Mouse (Mus musculus) v-Abl transformed pro-B cells (cell line): ENCODE measurements around the gene Prox2.

Source experiments
- in situ Hi-C, 2 experiments: fragments of 400-800 bp; cut with MboI; formaldehyde crosslinking; loops; one replicate each; pipeline ENCODE4 v1.15.1; 2025; ENCODE audit not compliant: unreplicated experiment in 2 of 2

Gene Prox2

GRCm38 (mm10) chr12:85110698-85111592 lies at the start of gene Prox2, which contains the start of gene Dlst:
Prox2 (minus strand) TSS chr12:85110759.
Dlst (plus strand) TSS chr12:85110833.
- in situ Hi-C loops, result loop anchor here in 1 of 2 experiments (25.0 kb wide), 1 partner anchor 376 kb away; no protein-coding TSS in a partner anchor

- in situ Hi-C loops, result no loop called here
Measured at GRCm38 (mm10) chr12:85159592-85159991, 49.0 kb upstream of the Prox2 start.

GRCm38 (mm10) chr12:85158801-85159200 lies 48.2 kb upstream of the Prox2 start:
- in situ Hi-C loops, result no loop called here

GRCm38 (mm10) chr12:85157797-85158460 lies 47.4 kb upstream of the Prox2 start:
- in situ Hi-C loops, result no loop called here

DNA sequence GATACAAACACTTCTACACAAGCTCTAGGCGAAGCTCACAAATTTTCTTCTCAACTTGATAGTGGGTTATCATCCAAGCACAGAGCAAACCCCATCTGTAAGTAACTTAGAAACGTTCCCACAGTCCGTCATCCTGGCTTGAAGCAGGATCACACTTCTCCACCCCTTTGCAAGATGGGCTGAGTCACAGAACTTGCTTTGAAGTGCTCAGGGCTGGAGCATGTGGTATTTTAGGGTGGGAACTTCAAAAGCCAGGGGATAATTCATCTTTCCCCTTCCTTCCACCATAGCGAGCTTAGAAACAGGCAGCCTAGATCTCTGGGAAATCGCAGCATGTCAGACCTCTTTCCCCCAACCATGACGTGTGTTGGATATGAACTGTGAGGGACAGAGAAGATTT lies 45.8 kb upstream of the Prox2 start:
- in situ Hi-C loops, result no loop called here

DNA sequence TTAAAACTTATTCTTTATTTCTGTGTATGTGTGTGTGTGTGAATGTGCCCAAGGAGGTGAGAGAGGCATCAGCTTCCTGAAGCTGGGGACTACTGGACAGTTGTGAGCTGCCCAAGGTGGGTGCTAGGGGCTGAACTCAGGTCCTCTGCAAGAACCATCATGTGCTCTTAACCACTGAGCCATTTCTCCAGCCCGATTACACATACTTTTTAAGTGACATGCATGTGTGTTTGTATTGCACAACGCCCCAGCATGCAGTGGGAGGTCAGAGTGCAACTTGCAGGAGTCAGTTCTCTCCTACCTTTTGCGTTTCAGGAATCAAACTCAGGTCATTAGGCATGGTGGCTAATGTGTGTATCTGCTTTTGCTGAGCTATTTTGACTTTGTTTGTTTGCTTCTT lies 42.5 kb upstream of the Prox2 start:
- in situ Hi-C loops, result no loop called here

GRCm38 (mm10) chr12:85151002-85151774 lies 40.6 kb upstream of the Prox2 start, which contains the start of gene Rps6kl1:
Rps6kl1 (minus strand) TSS chr12:85151264.
- in situ Hi-C loops, result no loop called here

DNA sequence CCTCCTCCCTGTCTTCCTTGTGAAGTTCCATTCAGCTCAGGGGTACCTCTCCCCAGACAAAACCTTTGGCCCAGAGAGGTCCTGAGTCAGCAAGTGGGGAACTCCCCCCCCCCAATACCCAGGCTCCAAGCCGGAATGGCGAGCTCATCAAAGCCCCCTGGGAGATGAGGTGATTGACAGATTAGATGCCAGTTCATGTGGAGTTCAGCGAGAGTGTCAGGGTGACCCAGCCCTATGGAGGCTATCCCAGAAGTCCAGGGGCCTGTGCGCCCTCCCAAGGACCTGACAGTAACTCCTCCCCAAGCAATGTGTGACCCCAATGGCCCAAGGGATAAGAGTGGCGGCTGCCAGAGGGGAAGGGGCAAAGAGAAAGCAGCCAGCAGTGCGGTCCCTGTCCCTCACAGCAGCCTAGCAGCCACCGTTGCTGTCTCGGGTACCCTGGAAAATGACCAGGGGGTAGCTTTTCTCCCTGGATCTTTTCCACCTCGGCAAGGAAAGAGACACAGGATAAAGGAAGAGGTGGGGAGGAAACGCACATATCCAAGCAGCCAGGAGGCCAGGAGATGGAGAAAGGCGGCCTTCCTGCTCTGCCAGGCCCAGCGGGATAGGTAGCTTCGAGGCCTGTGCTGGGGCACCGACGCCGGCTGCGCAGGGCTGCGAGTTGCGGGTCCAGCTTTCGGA lies 39.9 kb upstream of the Prox2 start:
- in situ Hi-C loops, result no loop called here

- in situ Hi-C loops, result loop anchor here in 1 of 2 experiments (10.0 to 25.0 kb wide), 2 partner anchors 158 to 340 kb away; no protein-coding TSS in a partner anchor
Measured at GRCm38 (mm10) chr12:85146881-85147280, 36.3 kb upstream of the Prox2 start.

DNA sequence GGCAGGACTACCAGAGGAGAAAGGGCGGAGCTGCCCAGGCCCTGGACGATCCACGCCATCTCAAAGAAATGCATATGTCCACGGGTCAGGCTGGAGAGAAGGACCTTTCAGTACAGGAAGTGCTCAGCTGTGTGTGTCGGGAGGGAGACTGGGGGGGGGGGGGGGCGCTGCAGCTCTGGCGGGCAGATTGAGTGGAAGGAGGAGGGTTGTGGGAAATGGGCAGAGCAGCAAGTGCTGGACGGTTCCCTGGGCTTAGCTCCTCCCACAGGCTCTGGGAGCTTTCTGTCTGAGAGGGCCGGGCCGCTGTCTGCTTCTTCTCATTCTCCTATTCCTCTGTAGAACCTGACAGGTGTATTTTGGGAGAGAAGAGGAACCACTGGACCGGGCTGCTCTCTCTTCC lies 35.8 kb upstream of the Prox2 start:
- in situ Hi-C loops, result loop anchor here in 1 of 2 experiments (10.0 to 25.0 kb wide), 2 partner anchors 158 to 341 kb away; no protein-coding TSS in a partner anchor

- in situ Hi-C loops, result loop anchor here in 1 of 2 experiments (10.0 to 25.0 kb wide), 2 partner anchors 159 to 342 kb away; no protein-coding TSS in a partner anchor
Measured at GRCm38 (mm10) chr12:85145630-85146029, 35.1 kb upstream of the Prox2 start.

- in situ Hi-C loops, result loop anchor here in 1 of 2 experiments (10.0 to 25.0 kb wide), 2 partner anchors 160 to 342 kb away; no protein-coding TSS in a partner anchor
Measured at GRCm38 (mm10) chr12:85144821-85145220, 34.3 kb upstream of the Prox2 start.

GRCm38 (mm10) chr12:85144276-85144675 lies 33.7 kb upstream of the Prox2 start:
- in situ Hi-C loops, result loop anchor here in 1 of 2 experiments (10.0 to 25.0 kb wide), 2 partner anchors 161 to 343 kb away; no protein-coding TSS in a partner anchor

- in situ Hi-C loops, result loop anchor here in 1 of 2 experiments (10.0 to 25.0 kb wide), 2 partner anchors 162 to 344 kb away; no protein-coding TSS in a partner anchor
Measured at GRCm38 (mm10) chr12:85142803-85143202, 32.2 kb upstream of the Prox2 start.

- in situ Hi-C loops, result loop anchor here in 1 of 2 experiments (10.0 to 25.0 kb wide), 2 partner anchors 164 to 346 kb away; no protein-coding TSS in a partner anchor
Measured at GRCm38 (mm10) chr12:85141096-85141495, 30.5 kb upstream of the Prox2 start.

DNA sequence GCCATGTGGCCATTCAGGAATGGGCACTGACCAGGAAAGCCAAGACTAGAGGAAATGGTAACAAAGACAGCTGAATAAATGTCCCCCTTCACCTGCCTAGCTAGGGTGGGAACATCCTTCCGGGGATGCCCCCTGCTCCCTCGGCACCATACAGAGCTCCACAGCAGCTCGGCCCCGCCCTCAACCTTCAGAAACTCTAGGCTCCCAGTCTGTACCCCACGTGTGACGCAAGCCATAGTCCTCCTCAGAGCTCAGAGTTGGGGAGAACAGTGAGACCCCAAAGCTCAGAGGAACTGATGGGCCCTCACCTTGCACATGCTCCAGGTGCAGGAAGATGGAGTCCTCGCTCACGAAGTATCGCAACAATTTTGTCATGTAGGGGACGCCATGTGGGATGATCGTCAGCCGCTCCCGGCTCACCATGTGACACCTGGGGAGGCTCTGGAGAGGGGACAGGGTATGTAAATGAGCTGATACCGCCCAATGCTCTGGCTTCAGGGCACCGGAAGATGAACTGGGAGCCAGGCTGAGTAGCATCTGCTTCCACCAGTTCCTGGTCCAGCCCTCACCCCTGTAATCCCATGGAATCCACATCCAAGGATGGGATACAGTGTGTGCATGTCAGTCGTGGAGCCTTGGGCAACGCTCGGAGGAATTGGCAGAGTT lies 29.6 kb upstream of the Prox2 start:
- in situ Hi-C loops, result loop anchor here in 1 of 2 experiments (10.0 to 25.0 kb wide), 2 partner anchors 165 to 347 kb away; no protein-coding TSS in a partner anchor

DNA sequence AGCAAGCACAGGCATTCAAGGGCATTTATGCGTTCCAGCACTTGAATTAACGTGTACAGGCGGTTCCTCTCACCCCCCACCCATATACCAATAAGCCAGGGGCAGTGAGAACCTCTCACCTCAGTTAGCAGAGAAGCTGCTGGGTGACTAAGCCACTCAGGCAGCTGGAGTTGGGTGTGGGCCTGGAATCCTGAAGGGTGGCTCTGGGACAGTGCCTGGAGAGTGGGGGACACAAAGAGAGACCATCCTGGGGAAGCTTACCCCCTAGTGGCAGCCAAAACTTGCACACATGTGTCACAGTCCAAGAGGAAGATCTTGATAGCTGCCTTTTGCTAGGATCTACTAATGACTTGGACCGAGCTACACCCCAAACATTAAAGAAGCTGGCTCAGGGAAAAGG lies 26.1 kb upstream of the Prox2 start:
- in situ Hi-C loops, result loop anchor here in 1 of 2 experiments (25.0 kb wide), 1 partner anchor 351 kb away; no protein-coding TSS in a partner anchor
